Mouse (Mus musculus): Measurements from ENCODE around the gene Rbm33.

Rbm33 gene

GRCm38 (mm10) chr5:28329024-28329806, 12.3 kb downstream of the Rbm33 start:
- peak; percentile 66 to 74 for DNase-seq

GRCm38 (mm10) chr5:28333731-28334130, 16.8 kb downstream of the Rbm33 start:
- DNase-seq: peak in 1 of 2 experiments; percentile 40

GRCm38 (mm10) chr5:28351857-28352513, 35.1 kb downstream of the Rbm33 start:
- no peak for DNase-seq

- no peak for DNase-seq
Observed at GRCm38 (mm10) chr5:28355614-28356013, 38.7 kb downstream of the Rbm33 start.

GRCm38 (mm10) chr5:28360745-28361144, 43.8 kb downstream of the Rbm33 start:
- no peak for DNase-seq

GRCm38 (mm10) chr5:28368056-28368455, 51.1 kb downstream of the Rbm33 start:
- DNase-seq: peak; percentile 59 to 75

GRCm38 (mm10) chr5:28370836-28371235, 53.9 kb downstream of the Rbm33 start:
- no peak for DNase-seq

GRCm38 (mm10) chr5:28372172-28372664, 55.3 kb downstream of the Rbm33 start:
- DNase-seq: no peak

GRCm38 (mm10) chr5:28373498-28374427, 56.8 kb downstream of the Rbm33 start:
- no peak for DNase-seq

- no peak for DNase-seq
Observed at GRCm38 (mm10) chr5:28377299-28377698, 60.4 kb downstream of the Rbm33 start.

- no peak for DNase-seq
Observed at GRCm38 (mm10) chr5:28382289-28382688, 65.4 kb downstream of the Rbm33 start.

GRCm38 (mm10) chr5:28386783-28387182, 69.9 kb downstream of the Rbm33 start:
- DNase-seq: no peak

- peak; percentile 15 to 19 for DNase-seq
Observed at GRCm38 (mm10) chr5:28387531-28388179, 70.7 kb downstream of the Rbm33 start.

GRCm38 (mm10) chr5:28388184-28388583, 71.3 kb downstream of the Rbm33 start:
- DNase-seq: peak; percentile 88 to 92

GRCm38 (mm10) chr5:28390189-28390588, 73.3 kb downstream of the Rbm33 start:
- DNase-seq: no peak

GRCm38 (mm10) chr5:28397344-28397743, 80.4 kb downstream of the Rbm33 start:
- no peak for DNase-seq

- no peak for DNase-seq
Observed at GRCm38 (mm10) chr5:28398736-28399135, 81.8 kb downstream of the Rbm33 start.

GRCm38 (mm10) chr5:28399451-28400115, 82.7 kb downstream of the Rbm33 start:
- DNase-seq: no peak

- no peak for DNase-seq
Observed at GRCm38 (mm10) chr5:28402756-28403155, 85.8 kb downstream of the Rbm33 start.

GRCm38 (mm10) chr5:28406662-28407061, 89.7 kb downstream of the Rbm33 start:
- DNase-seq: no peak

GRCm38 (mm10) chr5:28412006-28412685, 95.2 kb downstream of the Rbm33 start:
- no peak for DNase-seq

All from cerebellum, postnatal 10 days (tissue).